Mouse (Mus musculus) limb, embryonic 11.5 days (tissue): ENCODE measurements around the gene Nol12. TPM values are rescaled to one million over a fixed set of nuclear protein-coding genes. Genes with fewer than 3 reads are reported as not detected.

Experiments used
- ATAC-seq: fragments of 200-750 bp; cut with Nextera tagmentation; 2 replicates; pipeline ENCODE4 v1.8.0; 2017; ENCODE audit warnings: low read depth; ENCODE audit not compliant: insufficient number of reproducible peaks, low FRiP score, low TSS enrichment
- DNase-seq: peaks from one replicate; pipeline ENCODE4 v3.0.0-alpha.2; 2015; ENCODE audit warnings: low spot score
- H3K27ac ChIP-seq: fragments of 300-500 bp; sonication (generic); replicated peaks from 2 replicates; pipeline ENCODE4 v1.5.1; 2014; ENCODE audit warnings: low read depth, mild to moderate bottlenecking, low read length
- H3K27me3 ChIP-seq: fragments of 300-500 bp; sonication (generic); 2 replicates; pipeline ENCODE4 v1.6.1; 2014; ENCODE audit warnings: mild to moderate bottlenecking, low read length, mixed read lengths; ENCODE audit not compliant: control insufficient read depth, insufficient read depth
- H3K36me3 ChIP-seq: fragments of 300-500 bp; sonication (generic); 2 replicates; pipeline ENCODE4 v1.6.1; 2014; ENCODE audit warnings: mild to moderate bottlenecking, low read length, moderate library complexity, mixed read lengths; ENCODE audit not compliant: control insufficient read depth, insufficient read depth
- H3K4me1 ChIP-seq: fragments of 300-500 bp; sonication (generic); 2 replicates; pipeline ENCODE4 v1.6.1; 2014; ENCODE audit warnings: low read length, mixed read lengths; ENCODE audit not compliant: control insufficient read depth, insufficient read depth
- H3K4me2 ChIP-seq: fragments of 300-500 bp; sonication (generic); 2 replicates; pipeline ENCODE4 v1.6.1; 2014; ENCODE audit warnings: low read depth, mild to moderate bottlenecking, moderate library complexity; ENCODE audit not compliant: severe bottlenecking
- H3K4me3 ChIP-seq: fragments of 300-500 bp; sonication (generic); 2 replicates; pipeline ENCODE4 v1.5.1; 2014; ENCODE audit warnings: low read depth, low read length
- H3K9ac ChIP-seq: fragments of 300-500 bp; sonication (generic); 2 replicates; pipeline ENCODE4 v1.6.1; 2014; ENCODE audit warnings: mild to moderate bottlenecking, low read length
- H3K9me3 ChIP-seq: fragments of 300-500 bp; sonication (generic); 2 replicates; pipeline ENCODE4 v1.6.1; 2016; ENCODE audit warnings: low read length; ENCODE audit not compliant: control insufficient read depth
- WGBS: fragments of 180-500 bp; shearing (Covaris S2); extraction: QIAGEN DNeasy Blood & Tissue Kit; methylation state at CpG from one replicate; pipeline ENCODE4 v1.1.7; 2014; 5-methylcytosine and 5-hydroxymethylcytosine counted together
- polyA plus RNA-seq: library from polyadenylated mRNA; unstranded; fragments of >200 nt; fragmentation: Nextera tagmentation; extraction: Ambion mirVana; gene quantifications from 2 replicates; pipeline ENCODE4 v1.2.1, GENCODE M21; 2014

Nol12 gene
- polyA plus RNA-seq, 1 experiment from 2014 or later, result 72.7 TPM

GRCm38 (mm10) chr15:78962885-78963284 lies 28.2 kb downstream of the Nol12 start:
- no peaks in the 10 kb centered on the region for H3K4me1 ChIP-seq
- H3K36me3 ChIP-seq, result peaks cover 8% of the 10 kb centered on the region
- no peak overlapping the region for H3K4me3 ChIP-seq
- H3K9ac ChIP-seq, result no peak overlapping the region
- DNase-seq, result peak; percentile 76
- WGBS, result 37% methylated on average over 2 of the region's 2 CpGs
- H3K9me3 ChIP-seq, result no peaks in the 10 kb centered on the region
- no peak overlapping the region; the same call in 1 of the 2 replicates for H3K27ac ChIP-seq
- no peaks in the 10 kb centered on the region for H3K27me3 ChIP-seq
- ATAC-seq, result peak; percentile 66
- H3K4me2 ChIP-seq, result no peak overlapping the region

- no peaks in the 10 kb centered on the region for H3K27me3 ChIP-seq
- no peak overlapping the region for H3K4me3 ChIP-seq
- H3K9ac ChIP-seq, result no peak overlapping the region
- no peaks in the 10 kb centered on the region for H3K4me1 ChIP-seq
- 84% methylated on average over 6 of the region's 6 CpGs for WGBS
- DNase-seq, result no peak
- H3K27ac ChIP-seq, result no peak overlapping the region
- ATAC-seq, result no peak
- H3K9me3 ChIP-seq, result no peaks in the 10 kb centered on the region
- peaks cover 3% of the 10 kb centered on the region for H3K36me3 ChIP-seq
- no peak overlapping the region for H3K4me2 ChIP-seq
These were observed 36.9 kb downstream of the Nol12 start for GRCm38 (mm10) chr15:78971626-78972025.

GRCm38 (mm10) chr15:78973950-78974349 lies 39.2 kb downstream of the Nol12 start:
- DNase-seq (no peak), ATAC-seq (no peak)
- H3K4me3 ChIP-seq, result no peak overlapping the region
- no peak overlapping the region for H3K27ac ChIP-seq
- peaks cover 7% of the 10 kb centered on the region; the same call in 1 of the 2 replicates for H3K4me1 ChIP-seq
- peaks cover 3% of the 10 kb centered on the region; the same call in 1 of the 2 replicates for H3K36me3 ChIP-seq
- H3K4me2 ChIP-seq, result no peak overlapping the region
- 71% methylated on average over 7 of the region's 7 CpGs for WGBS
- H3K9ac ChIP-seq, result no peak overlapping the region
- H3K27me3 ChIP-seq, result no peaks in the 10 kb centered on the region
- H3K9me3 ChIP-seq, result no peaks in the 10 kb centered on the region

- Histone ChIP-seq H3K4me2 (no peak overlapping the region), H3K9ac (no peak overlapping the region), H3K27ac (no peak overlapping the region), H3K4me3 (no peak overlapping the region), H3K9me3 (no peaks in the 10 kb centered on the region), H3K36me3 (peaks cover 3% of the 10 kb centered on the region; the same call in 1 of the 2 replicates), H3K27me3 (no peaks in the 10 kb centered on the region), H3K4me1 (peaks cover 13% of the 10 kb centered on the region)
- 89% methylated on average over 8 of the region's 8 CpGs for WGBS
- ATAC-seq (no peak), DNase-seq (no peak)
These were observed 43.0 kb downstream of the Nol12 start for GRCm38 (mm10) chr15:78977676-78978159.

GRCm38 (mm10) chr15:78978875-78979274 lies 44.1 kb downstream of the Nol12 start:
- 6% methylated on average over 4 of the region's 4 CpGs for WGBS
- Histone ChIP-seq H3K9me3 (no peaks in the 10 kb centered on the region), H3K36me3 (no peaks in the 10 kb centered on the region), H3K9ac (no peak overlapping the region), H3K27ac (peak overlapping the region; percentile 16; the same call in 1 of the 2 replicates), H3K4me2 (no peak overlapping the region), H3K4me1 (peaks cover 18% of the 10 kb centered on the region), H3K4me3 (no peak overlapping the region), H3K27me3 (no peaks in the 10 kb centered on the region)
- ATAC-seq (peak; percentile 29; the same call in 1 of the 2 replicates), DNase-seq (peak; percentile 67)

- ATAC-seq (no peak), DNase-seq (no peak)
- Histone ChIP-seq H3K4me3 (no peak overlapping the region), H3K9ac (no peak overlapping the region), H3K36me3 (no peaks in the 10 kb centered on the region), H3K27me3 (no peaks in the 10 kb centered on the region), H3K27ac (no peak overlapping the region), H3K4me2 (no peak overlapping the region), H3K9me3 (no peaks in the 10 kb centered on the region), H3K4me1 (peaks cover 28% of the 10 kb centered on the region)
- 89% methylated on average over 4 of the region's 4 CpGs for WGBS
These were observed 45.4 kb downstream of the Nol12 start for GRCm38 (mm10) chr15:78980084-78980483.

- Histone ChIP-seq H3K9ac (peak overlapping the region; percentile 85), H3K4me2 (peak overlapping the region; percentile 92), H3K36me3 (peaks cover 4% of the 10 kb centered on the region), H3K4me1 (peaks cover 28% of the 10 kb centered on the region), H3K4me3 (peak overlapping the region; percentile 87), H3K27me3 (no peaks in the 10 kb centered on the region), H3K9me3 (no peaks in the 10 kb centered on the region), H3K27ac (peak overlapping the region; percentile 89)
- WGBS, result under 1% methylated on average over 51 of the region's 67 CpGs
- DNase-seq, result peak; percentile 92
- peak; percentile 83 for ATAC-seq
These were observed 48.1 kb downstream of the Nol12 start for GRCm38 (mm10) chr15:78982658-78983435.

- Histone ChIP-seq H3K9ac (peak overlapping the region; percentile 85), H3K4me1 (peaks cover 23% of the 10 kb centered on the region), H3K9me3 (no peaks in the 10 kb centered on the region), H3K27me3 (no peaks in the 10 kb centered on the region), H3K27ac (peak overlapping the region; percentile 89), H3K4me2 (peak overlapping the region; percentile 92), H3K4me3 (peak overlapping the region; percentile 87), H3K36me3 (peaks cover 7% of the 10 kb centered on the region)
- under 1% methylated on average over 21 of the region's 21 CpGs for WGBS
- ATAC-seq, result peak; percentile 65
- peak; percentile 70 for DNase-seq
These were observed 48.9 kb downstream of the Nol12 start for GRCm38 (mm10) chr15:78983436-78984285.
